Mouse (Mus musculus) layer of hippocampus, adult 9-11 months (tissue): ENCODE measurements around the gene Prkg2.
A peak's percentile ranks its signal among the peaks of the same experiment; 100 is the strongest.

Source experiments
- DNase-seq: peaks from one replicate; pipeline ENCODE4 v3.0.0; 2022

The Prkg2 gene

DNA sequence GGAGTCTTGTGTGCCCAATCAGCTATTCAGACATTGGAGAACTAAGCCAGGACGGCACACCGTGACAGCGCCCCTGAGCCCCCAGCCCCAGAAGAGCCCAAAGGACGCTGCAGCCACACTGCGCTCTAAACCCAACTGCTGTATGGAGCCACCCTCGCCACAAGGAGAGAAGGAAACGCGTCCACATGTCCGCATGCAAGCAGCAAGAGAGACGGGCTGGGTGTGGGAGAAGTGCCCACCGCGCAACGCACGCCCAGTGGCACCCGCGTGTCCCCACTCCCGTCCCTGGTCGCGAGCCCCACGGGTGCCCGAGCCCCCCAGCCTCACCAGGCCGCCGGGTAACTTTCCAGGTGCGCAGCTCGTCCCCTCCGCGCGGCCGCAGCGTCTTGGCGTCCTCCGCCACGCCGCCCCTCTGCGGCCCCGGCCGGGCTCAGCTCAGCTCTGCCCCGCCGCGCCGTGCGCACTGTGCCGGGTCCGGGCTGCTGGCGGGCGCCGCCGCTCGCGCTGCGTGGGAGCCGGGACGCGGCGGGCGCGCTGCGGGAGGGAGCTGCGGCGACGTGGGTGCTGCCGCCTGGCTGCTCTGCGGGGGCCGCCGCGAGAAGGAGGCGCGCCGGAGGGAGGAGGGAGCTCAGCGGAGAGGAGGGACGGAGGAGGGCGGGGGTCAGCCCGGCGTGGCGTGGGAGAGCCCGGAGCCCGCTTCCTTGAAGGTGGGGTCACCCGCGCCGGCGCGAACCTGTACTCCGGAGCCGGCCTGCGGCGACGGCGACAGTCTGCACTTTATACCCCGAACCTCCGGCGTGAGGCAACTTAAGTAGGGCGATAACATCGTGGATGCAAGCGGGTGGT, at the start of gene Prkg2:
Gene Prkg2, minus strand, starts transcription at position 756 of the 846 bp plus-strand sequence.
- no peak for DNase-seq

DNA sequence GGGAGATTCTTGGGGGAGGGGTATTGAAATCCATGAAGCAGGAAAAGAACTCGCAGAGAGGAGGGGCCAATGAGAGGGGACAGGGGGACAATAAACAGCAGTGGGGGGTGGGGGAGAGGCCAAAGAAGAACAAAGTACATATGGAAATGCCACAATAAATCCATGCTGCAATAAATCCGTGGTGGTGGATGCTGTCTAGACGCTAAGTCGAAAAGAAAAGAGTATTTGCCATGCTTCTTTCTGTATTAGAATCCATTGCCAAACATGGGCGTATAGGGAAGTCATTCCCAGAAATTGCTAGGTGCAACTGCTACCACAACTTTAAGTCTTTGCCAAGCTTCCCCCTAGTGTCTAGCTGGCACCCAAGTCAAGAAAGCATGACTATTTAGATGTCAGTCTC, 46.8 kb upstream of the Prkg2 start:
- DNase-seq, result no peak

DNA sequence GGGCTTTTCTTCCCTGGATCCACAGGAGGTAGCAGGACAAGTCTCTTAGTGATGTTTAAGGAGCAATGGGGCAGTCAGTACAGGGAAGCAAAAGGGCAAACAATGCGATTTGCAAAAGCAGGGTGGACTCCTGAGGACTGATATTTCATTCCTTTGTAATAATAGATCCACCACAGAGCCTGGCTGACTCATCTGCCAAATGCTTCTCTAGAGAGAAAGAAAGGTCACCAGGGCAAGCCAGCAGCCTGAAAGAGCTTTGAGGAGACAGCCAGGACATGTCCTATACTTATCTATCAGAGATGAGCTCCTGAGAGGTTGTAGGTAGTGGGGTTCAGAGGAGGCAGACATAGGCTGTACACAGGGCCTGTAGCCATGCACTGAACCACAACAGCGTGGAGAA, 41.2 kb upstream of the Prkg2 start:
- no peak for DNase-seq

DNA sequence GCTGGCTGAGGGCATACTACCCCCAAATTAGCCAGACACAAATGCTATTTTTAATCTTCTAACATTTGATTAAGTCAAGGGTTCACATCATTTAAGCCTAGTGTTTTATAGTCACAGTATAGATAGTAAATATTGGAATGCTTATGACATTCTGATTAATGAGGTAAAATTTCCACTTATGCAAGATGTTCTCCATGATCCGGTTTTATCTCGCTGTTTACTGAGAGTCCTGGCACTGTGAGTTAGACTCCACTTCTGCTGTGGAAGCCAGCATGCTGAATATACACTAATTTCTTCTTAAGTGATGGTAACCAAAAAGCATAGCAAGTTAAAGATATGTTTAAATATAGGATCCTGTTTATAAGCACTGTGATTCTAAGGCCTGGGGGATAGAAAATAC, 31.2 kb upstream of the Prkg2 start:
- no peak for DNase-seq

DNA sequence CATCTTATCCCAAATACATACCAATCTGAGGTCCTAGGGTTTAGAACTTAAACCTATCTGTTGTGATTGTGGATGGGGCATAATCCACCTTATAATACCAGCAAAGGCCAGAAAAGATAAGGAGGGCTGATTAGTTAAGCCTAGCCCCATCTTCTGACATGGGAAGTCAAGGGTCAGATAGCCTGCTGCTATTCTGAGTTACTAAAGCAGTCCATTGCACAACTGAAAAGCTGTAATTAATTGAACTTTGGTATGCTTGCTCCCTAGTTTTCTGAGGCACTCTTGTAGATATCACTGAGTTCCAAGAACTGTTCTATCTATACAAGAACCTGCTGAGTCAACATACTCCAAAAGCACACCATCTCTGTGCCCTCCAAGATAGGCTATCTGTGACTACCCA, 25.4 kb upstream of the Prkg2 start:
- DNase-seq, result no peak

DNA sequence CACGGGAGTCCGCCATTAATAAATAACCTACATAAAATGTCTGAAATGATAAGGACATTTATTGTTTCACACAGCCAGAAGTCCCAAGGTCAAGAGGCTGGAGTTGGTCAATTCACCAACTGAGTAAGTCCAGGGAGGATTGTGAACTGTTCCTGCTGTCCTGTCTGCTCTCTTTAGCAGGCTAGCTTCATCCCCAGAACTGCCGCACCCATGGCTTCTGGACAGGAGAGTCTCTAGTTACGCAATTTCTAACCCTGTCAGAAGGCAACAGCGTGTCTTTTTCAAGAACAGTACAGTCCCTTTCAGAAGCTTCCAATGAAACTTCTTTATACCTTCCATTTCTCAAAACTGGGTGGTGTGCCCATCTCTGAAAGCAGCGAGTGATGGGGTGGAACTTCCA, 1.9 kb upstream of the Prkg2 start:
- DNase-seq, result no peak

DNA sequence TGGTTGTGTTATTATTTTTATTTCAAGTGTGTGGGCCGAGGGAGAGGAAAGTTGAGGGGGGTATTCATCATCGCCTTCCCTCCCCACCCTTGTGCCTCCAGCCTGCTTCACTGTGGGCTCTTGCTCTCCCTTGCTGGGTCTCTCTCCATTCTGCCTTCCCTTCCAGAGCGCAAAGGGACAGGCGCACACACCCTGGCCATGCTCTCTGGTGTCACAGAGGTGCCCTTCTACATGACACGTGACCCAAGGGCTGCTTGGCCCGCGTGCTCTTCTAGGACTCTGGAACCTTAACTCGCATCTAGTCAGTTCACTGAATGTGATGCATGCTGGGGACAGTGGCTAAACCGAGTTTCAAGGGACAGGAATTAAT, 276 bp upstream of the Prkg2 start:
- DNase-seq, result no peak

DNA sequence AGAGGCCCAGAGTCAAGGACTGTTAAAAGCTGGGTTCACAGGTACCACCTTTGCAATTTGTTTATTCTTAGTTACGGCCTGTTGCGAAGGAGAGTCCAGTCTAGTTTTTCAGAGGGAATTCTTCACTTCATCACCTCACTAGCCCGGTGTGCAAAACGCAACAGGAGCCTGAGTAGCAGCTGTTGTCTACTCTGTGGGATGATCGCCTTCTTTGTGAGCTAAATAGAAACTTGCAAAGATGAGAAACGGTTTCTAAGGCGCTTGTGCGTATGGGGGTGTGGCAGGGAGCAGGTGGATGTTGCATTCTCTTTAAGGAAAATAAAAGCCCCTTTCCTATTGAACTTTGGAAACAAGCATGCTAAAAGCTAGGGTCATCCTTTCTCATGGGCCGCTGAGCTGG, 1.2 kb downstream of the Prkg2 start:
- DNase-seq, result no peak

DNA sequence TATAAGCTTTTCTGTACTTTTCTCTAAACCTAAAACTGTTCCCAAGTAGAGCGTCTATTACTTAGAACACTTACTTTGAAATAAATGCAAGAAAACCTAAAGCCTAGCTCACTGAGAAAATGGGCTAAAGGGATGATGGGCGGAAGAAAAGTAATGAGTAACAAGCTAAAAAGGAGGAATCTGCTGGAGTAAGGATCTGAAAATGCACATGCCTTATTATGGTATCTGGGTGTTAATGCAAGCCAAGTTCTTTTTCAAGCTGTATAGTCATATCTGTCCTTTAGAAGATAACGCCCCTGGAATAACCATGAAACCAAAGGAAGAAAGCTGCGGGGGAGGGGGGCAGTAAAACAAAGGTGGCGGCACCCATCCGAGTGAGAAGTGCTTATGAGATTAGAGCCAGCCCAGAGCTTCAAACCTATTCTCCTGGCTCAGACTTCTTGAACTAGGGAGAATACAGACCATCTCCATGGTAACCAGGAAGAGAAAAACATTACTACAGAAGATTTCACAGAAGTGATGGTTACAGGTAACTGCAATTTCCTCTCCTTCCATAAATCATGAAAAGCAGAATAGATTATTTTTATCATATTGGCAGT, 5.5 kb downstream of the Prkg2 start:
- no peak for DNase-seq

DNA sequence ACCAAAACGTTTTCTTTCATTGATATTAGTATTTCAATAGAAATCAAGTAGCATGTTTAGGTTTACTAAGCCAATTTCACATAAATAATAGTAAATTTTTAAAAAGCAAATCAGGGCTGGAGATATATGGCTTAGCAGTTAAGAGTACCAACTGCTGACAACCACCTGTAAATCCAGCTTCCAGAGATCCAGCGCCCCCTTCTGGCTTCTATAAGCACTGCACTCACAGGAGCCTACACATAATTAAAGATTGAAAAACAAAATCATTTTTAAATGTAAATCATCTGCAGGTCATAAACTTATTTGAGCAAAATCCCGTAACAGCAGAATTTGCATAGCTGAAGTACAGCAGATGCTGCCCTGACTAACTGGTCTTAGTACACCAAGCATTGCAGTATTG, 10.8 kb downstream of the Prkg2 start:
- no peak for DNase-seq

DNA sequence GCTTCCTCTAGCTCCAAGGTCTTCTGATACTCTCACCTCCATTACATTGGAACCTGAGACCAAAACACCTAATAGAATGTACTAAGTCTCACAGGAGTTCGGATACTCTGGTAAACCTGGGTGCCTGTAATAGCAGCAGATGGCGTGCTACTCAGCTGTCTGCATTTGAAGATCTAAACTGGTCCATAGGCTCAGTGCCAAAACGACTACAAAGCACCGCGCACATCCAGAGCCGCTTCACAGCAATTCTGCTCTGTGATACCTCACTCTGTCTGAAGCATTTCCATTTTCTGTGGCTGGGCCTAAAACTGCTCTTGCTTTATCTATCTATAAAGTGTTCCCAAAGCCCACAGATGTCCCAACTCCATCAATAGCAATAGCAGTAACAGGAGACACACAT, 17.4 kb downstream of the Prkg2 start:
- DNase-seq, result peak; percentile 36

DNA sequence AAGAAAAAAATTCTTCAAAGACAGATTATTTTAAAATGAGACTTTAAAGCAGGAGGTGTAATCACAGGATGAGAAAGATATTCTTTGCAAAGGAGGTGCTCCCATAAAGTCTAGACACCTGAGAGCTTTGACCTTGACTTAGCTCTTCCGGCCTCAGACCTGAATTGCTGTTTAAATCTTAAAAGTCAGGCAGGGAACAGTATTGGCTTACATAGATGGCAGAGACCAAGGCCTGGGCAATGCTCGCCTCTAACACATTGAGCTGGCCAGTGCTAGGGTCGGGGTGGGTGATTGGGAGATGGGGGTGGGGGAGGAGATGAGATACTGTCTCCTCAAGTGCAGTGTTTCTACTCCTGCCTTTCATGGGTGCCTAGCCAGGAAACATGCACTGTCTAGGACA, 22.0 kb downstream of the Prkg2 start:
- DNase-seq, result no peak

DNA sequence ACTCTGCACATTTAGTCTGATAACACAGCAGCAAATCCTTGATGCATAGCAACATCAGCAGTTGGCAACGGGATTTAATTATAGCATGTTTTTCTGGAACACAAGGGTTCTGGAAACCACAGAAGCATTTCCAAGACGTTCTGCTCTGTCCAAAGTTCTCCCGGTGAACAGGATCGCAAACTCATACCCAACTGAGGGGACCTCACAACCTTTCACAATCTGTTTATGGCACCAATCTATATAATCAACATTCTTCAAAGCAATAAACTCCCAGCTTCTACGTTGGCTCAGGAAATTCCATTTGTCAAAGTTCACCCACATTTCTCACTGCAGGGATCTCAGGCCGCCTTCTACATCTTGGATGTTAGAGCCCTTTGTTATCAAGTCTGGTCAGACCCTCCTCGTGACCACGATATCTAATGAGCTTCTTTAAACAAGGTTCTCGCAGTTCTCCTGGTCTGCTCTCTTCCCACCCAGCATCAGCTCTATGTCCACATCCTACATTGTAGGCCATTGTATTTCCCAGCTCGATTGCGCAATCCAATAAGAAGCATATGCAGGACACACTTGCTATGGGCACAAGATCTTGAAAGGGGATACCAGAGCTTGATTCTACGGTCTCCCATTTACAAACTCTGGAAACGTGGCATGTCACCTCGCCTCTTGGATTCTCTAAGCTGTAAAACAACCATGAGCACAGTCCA, 26.6 kb downstream of the Prkg2 start:
- no peak for DNase-seq

DNA sequence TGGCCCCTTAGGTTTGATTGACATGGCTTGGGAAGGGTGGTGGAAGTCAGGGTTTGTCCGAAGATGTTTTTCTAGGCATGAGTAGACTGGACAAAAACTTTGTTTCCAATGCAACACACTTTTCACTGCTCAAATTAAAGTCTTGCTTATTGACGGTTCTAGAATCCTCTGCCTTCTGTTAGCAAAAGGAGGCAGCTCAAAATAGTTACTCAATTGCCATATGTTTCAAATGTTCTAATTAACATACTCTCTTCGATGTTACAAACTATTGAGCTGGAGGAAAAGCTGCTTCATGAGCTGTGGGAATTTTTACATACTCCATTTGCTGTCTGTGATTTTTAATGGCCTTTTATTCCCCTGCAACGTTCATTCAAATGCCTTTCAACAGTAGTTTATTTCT, 39.0 kb downstream of the Prkg2 start:
- no peak for DNase-seq

DNA sequence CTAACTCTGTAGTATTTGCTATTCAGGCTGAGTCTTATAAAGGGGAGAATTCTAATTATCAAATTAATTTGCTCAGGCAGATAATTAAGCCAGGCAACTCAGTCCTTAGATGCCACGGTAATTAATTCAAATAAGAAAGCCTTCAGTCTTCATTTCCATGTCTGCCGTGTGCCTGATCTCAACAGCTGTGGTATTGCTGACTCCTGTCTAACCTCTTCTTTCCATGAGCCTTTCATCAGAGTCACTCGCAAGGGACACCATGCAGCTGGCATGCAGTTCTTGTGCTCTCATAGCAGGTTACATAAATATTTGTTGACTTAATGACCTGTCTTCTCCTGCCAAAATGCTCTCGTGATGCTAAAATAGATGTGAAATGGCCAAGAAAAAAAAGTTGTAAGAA, 41.4 kb downstream of the Prkg2 start:
- no peak for DNase-seq

DNA sequence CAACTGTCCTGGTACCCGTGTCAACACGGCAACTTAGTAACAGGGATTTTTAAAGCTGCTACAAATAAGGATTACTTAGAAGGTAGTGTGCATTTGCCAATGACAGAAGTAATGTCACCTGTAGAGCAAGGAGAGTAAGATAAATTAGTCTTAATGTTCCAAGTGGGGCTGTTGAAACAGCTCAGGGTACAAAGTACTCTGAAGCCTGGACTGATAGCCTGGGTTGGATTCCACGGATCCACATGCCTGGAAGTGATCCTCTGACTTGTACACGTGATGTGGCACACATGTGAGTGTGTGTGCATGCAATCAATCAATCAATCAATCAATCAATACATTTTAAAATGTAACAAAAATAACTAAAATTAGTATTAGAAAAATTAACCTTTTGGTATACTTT, 45.6 kb downstream of the Prkg2 start:
- no peak for DNase-seq

DNA sequence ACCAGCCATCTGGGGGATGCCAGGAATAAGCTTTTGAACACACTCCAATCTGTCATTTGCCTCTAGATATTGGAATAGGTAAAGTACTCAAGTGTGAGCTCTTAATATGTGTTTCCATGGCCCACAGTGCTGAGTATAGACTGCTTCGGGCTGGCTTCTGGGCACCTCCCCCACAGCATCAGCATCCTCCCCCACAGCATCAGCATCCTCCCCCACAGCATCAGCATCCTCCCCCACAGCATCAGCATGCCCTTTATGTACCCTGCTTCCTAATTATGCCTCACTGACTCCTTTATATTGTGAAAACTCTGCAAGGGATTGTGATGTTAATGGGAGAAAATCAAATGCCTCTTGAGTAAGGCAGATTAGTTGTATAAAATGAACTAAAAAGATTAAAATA, 49.5 kb downstream of the Prkg2 start:
- DNase-seq, result no peak

DNA sequence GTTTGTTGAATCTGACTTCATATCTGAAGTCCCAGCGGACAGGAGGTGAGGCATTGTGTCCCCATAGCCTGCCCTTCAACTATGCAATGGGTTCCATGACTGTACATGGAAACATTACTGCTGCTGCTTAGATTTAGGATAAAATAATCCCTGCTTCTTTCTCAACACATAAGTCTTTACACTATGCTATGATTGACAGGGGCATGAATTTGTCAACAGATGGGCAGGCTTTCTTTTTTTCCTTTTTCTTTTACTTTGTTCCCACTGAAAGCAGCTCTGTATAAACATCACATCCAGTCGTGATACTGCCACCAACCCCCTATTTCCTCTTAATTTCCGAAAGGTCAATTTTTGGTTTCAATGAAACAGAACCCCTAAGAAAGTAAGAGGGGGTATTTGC, 50.0 kb downstream of the Prkg2 start:
- no peak for DNase-seq

DNA sequence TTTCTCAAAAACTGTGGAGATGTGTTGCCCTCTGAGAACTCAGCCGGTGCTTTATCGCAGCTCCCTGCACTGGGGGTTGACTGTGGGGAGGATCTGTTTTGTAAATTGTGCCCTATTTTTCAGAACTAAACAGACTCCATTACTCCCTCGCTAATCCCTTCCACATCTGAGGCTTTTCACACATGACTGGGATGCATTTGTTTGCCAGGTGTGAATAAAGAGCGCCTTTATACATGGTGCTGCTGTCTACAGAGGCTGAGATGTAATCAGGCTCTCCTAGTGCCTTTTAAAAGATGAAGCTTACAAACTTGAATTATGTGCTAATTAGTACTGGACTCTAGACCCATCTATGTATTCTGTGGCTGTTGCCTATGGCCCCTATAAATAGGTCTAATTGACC, 50.7 kb downstream of the Prkg2 start:
- no peak for DNase-seq

DNA sequence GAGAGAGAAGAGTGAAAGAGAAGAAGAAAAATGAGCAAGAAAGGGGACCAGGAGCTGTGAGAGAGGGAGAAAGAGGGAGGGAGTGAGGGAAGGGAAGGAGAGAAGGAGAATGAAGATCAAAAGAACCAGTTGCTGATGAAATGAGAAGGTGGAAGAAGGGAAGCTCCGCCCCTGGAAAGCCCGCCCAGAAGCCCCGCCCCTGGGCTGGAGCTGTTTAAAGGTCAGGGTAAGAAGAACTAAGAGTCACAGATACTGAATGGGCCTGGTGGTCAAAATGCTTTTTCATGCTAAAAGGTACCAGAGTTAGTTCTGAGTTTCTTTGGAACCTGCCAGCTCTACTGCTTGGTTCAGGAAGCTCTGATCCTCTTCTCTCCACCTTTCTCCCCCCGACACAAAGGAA, 51.1 kb downstream of the Prkg2 start:
- DNase-seq, result no peak

DNA sequence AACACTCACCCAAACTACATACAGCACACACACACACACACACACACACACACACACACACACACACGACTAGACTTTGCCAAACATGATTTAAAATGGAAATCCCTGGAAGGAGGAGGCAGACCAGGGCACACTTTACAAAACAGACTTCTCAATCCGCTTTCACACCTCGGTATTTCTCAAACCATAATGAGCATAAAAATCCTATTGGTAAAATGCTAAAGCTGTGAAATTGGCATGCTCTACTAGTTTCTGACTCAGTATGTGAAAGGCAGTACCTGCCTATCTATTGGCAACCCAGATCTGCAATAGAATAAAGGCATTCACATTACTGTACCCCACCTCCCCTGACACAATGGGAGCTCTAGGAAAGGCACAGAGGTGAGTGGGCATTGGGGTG, 52.1 kb downstream of the Prkg2 start:
- DNase-seq, result no peak

DNA sequence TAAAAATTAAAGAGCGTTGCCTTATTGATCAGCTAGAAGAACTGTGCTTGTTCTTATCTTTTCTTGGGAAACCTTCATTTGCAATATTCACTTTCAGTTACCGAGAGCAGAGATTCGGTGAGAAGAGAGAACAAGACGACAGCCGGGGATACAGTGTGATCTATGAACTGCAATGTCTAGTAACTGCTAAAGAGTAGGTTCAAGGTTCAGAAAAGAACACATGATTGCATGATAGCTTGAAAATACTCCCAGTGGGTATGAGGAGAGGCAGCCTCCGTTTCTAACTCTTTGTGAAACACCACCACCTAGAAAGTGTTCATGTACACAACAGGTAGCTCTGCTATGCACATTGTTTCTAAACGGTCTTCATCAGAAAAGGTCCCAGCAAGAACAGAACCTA, 55.8 kb downstream of the Prkg2 start:
- DNase-seq, result no peak

DNA sequence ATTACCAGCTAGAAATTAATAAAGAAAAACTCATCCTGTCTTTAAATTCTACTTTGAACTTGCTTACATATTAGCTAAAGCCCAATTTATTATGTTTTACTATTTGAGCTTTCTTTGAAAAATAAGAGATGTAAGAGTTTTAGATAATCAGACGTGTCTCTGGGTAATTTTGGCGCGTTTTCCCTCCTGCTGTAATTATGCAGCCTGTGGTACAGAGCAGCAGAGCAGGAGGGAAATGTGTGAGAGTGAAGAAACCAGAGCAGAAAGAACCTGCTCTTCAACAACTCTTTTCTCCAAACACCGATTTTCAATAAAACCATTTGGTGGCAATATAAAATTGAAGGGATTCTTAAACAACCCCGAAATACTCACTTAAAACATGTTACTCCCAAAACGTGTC, 58.8 kb downstream of the Prkg2 start:
- DNase-seq, result no peak
